Mouse (Mus musculus): Measurements from ENCODE around the gene Olfr872. TPM values are rescaled to one million over a fixed set of nuclear protein-coding genes. Genes with fewer than 3 reads are reported as not detected.
"Not testable (repeated sequence)": the region's sequence is repeated elsewhere in the genome, so short reads cannot be mapped to it uniquely, and the experiment has no call there.

Olfr872 gene
- polyA plus RNA-seq (2012; rRNA removed), result not detected in 2 replicates

DNA sequence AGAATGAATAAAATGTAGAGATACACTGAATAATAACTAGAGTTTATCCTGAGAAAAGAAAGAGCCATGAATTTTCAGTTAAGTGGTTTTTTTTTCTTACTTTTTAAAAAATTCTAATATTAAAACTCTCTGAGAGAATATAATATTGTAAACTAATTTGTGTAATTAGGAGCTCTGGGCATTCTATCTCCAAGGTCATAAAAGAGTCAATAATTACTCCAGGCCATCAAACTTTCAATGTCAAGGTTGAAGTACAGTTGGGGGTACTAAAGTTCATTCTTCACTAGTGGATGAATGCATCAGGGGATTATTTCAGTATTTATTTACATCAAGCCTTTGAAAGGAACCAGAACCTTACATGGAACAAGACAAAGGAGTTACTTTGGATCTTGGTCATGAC lies at the start of gene Olfr872:
Olfr872 (plus strand) TSS at position 301 of the 400 bp plus-strand sequence.
- no peak for DNase-seq (ENCODE audit: low spot score)

DNA sequence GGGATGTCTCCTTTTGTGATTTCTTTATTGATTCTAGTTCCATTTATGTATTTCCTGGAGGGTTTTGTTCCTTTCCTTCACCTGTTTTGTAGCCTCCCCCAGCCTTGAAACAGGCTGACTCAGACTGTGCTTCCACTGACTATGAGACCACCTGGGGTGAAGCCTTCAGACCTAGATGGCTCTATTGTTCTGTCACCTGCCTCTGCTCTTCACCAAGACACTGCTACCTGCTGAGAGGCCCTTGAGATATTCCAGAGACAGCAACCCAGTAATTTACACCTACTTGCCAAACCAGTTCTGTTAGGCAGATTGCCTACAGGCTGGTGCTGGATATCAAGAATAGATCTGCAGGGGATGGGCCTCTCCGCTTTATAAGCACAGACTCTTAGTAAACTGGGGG lies 34.8 kb upstream of the Olfr872 start:
- no peak for DNase-seq (ENCODE audit: low spot score)

DNA sequence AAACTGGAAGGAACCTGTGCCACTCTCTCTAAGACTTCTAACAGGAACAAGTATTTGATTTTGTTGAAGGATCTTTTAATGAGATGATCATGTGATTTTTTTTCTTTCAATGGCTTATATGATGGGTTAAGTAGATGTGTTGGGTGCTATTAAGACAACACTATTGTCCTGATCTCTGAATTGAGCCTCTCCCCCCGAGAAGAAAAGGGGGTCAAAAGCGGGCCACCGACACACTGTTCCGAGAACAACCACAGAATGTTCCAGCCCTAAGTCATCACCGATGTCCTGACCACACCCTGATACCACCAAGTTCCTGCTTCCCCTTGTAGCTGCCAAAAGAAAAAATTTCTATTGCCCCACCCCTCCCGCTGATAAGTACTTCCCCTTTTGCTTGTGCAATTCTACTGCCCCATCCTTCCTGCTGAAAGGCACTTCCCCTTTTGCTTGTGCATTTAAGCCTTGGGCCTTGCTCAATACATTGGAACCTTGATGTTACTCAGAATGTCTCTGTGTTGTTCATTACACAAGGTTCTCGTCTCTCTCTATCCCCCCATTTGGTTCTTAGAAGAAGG lies 33.4 kb upstream of the Olfr872 start:
- DNase-seq (ENCODE audit: low spot score), result not testable (repeated sequence)

- no peak for DNase-seq (ENCODE audit: low spot score)
Measured at GRCm38 (mm10) chr9:20210812-20211211, 26.1 kb upstream of the Olfr872 start.

- DNase-seq (ENCODE audit: low spot score), result no peak
Measured at GRCm38 (mm10) chr9:20211477-20211876, 25.4 kb upstream of the Olfr872 start.

- DNase-seq (ENCODE audit: low spot score), result no peak
Measured at GRCm38 (mm10) chr9:20211907-20212306, 25.0 kb upstream of the Olfr872 start, which contains the start of gene Olfr871. Gene Olfr871 (plus strand): TSS chr9:20212207.

DNA sequence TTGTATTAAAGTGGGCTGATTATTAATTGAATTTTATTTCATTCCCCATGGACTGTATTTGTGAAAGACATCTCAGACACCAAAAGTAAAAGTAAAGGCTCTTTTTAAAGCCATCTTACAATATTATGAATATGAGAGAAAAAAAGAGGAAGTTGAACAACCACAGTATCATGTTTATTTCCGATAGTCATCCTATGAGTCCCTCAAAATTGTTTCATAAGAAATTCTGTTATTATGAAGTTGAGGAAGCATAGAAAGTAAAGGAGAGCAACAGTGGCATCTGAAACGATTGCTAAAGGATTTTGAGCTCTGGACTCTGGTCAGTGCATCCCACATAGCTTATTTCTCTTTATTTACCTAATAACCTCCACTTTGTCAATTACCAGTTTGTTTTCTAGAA lies 459 bp downstream of the Olfr872 start:
- DNase-seq (ENCODE audit: low spot score), result no peak

- no peak for DNase-seq (ENCODE audit: low spot score)
Measured at GRCm38 (mm10) chr9:20282051-20282450, 45.1 kb downstream of the Olfr872 start, which contains the start of gene Olfr39. Gene Olfr39 (plus strand): TSS chr9:20282351.

DNA sequence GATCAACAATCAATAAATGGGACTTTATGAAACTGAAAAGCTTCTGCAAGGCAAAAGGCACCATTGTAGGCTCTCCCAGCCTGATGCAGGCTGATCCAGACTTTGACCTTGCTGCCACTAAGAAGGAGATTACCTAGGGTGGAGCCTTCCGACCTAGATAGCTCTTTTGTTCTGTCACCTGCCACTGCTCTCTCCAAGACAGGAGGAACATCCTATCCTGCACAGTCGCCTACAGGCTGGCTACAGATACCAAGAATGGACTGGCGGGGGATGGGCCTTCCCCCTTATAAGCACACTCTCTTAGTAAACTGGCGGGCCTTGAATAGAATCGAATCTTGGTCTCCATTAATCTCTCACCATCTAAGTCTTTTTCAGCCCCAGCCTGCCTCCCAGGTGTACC lies 58.6 kb downstream of the Olfr872 start:
- DNase-seq (ENCODE audit: low spot score), result not testable (repeated sequence)

GRCm38 (mm10) chr9:20298232-20298631 lies 61.3 kb downstream of the Olfr872 start, which contains the start of gene Olfr873:
Gene Olfr873 (plus strand): TSS chr9:20298532.
- DNase-seq (ENCODE audit: low spot score), result no peak

Other genes starting within 250 kb of the Olfr872 start
- not detected in 2 replicates for gene Olfr866, start 209.1 kb upstream of the Olfr872 start, polyA plus RNA-seq (2012; rRNA removed)
- not detected in 2 replicates for gene Olfr867, start 179.6 kb upstream of the Olfr872 start, polyA plus RNA-seq (2012; rRNA removed)
- not detected in 2 replicates for gene Olfr868, start 138.5 kb upstream of the Olfr872 start, polyA plus RNA-seq (2012; rRNA removed)
- not detected in 2 replicates for gene Olfr869, start 108.1 kb upstream of the Olfr872 start, polyA plus RNA-seq (2012; rRNA removed)
- gene Olfr870, start 63.1 kb upstream of the Olfr872 start, polyA plus RNA-seq (2012; rRNA removed), result not detected in 2 replicates
- gene Olfr871, start 24.9 kb upstream of the Olfr872 start, polyA plus RNA-seq (2012; rRNA removed), result not detected in 2 replicates
- gene Olfr39, start 45.2 kb downstream of the Olfr872 start, polyA plus RNA-seq (2012; rRNA removed), result not detected in 2 replicates
- gene Olfr873, start 61.4 kb downstream of the Olfr872 start, polyA plus RNA-seq (2012; rRNA removed), result not detected in 2 replicates
- gene Olfr18, start 99.0 kb downstream of the Olfr872 start, polyA plus RNA-seq (2012; rRNA removed), result not detected in 2 replicates
- gene Zfp560, start 148.1 kb downstream of the Olfr872 start, polyA plus RNA-seq (2012; rRNA removed), result 22.6 and 26.5 TPM in 2 replicates
- 6.8 and 7.5 TPM in 2 replicates for gene Zfp26, start 223.0 kb downstream of the Olfr872 start, polyA plus RNA-seq (2012; rRNA removed)